Mouse (Mus musculus): ENCODE results near the gene Ipo11. TPM values are rescaled to one million over a fixed set of nuclear protein-coding genes. Genes with fewer than 3 reads are reported as not detected.
"Not testable (repeated sequence)": the region's sequence is repeated elsewhere in the genome, so short reads cannot be mapped to it uniquely, and the experiment has no call there.

The Ipo11 gene
- polyA plus RNA-seq, 1 experiment, result 25.1 TPM

DNA sequence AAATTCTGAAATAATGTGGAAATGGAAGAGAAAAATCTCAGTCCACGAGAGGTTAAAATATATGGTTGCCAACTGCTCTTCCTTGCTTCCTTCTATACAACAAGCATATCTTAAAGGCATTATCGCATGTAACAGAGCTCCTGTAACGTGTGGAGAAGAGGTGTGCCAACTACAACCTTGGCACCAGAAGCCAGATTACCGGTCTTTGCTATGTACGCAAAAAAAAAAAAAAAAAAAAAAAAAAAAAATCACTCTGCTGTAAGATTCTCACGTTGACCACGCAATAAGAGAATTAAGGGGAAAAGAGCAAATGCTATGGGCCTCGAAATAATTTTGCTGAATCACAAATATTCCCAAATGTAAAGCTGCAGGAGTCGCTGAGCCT, 895 bp downstream of the Ipo11 start:
- DNase-seq, result no peak
- peaks cover 4% of the 10 kb centered on the region; the same call in 1 of the 2 replicates for H3K4me1 ChIP-seq (replicated peaks; ENCODE audit: control insufficient read depth, insufficient read depth, low read length)
- H3K27me3 ChIP-seq (ENCODE audit: control insufficient read depth, insufficient read depth, low read length), result no peaks in the 10 kb centered on the region
- no peaks in the 10 kb centered on the region for H3K36me3 ChIP-seq (ENCODE audit: control insufficient read depth, insufficient read depth, low read length)
- TF ChIP-seq POLR2A (IDR thresholded peaks at IDR 0.05; ENCODE audit: control insufficient read depth, extremely low read depth, insufficient read depth, low read length, poor library complexity) (no peak), CTCF (IDR thresholded peaks at IDR 0.05; ENCODE audit: borderline replicate concordance, control insufficient read depth, extremely low read depth, insufficient read depth, low read length, poor library complexity) (no peak)
- no peak overlapping the region for H3K27ac ChIP-seq (ENCODE audit: control insufficient read depth, insufficient read depth, low read length)
- peak overlapping the region; percentile 93 for H3K4me3 ChIP-seq (ENCODE audit: control insufficient read depth, insufficient read depth, low read length)
- WGBS, result 10% methylated on average over 9 of the region's 9 CpGs

DNA sequence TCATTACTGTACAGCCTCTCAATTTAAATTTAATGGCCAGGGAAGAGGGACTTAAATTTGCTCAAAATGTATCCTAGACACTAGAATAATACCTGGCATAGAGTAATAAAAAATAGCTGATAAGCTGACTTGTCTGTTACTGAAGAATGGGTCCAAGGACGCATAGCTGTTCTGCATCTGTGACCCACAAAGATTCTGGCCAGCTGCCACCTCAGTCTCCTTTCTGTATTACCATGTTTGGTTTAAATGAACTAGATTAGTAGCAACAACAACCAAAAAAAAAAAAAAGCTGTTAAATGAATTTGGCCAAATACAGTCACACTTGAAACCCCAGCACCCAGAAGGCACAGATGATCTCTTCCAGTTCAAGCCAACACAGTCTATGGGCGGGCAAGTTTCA, 7.6 kb downstream of the Ipo11 start:
- Histone ChIP-seq H3K27me3 (ENCODE audit: control insufficient read depth, insufficient read depth, low read length) (no peaks in the 10 kb centered on the region), H3K4me1 (replicated peaks; ENCODE audit: control insufficient read depth, insufficient read depth, low read length) (no peaks in the 10 kb centered on the region), H3K4me3 (ENCODE audit: control insufficient read depth, insufficient read depth, low read length) (no peak overlapping the region), H3K27ac (ENCODE audit: control insufficient read depth, insufficient read depth, low read length) (no peak overlapping the region), H3K36me3 (ENCODE audit: control insufficient read depth, insufficient read depth, low read length) (no peaks in the 10 kb centered on the region)
- no peak for TF ChIP-seq POLR2A (IDR thresholded peaks at IDR 0.05; ENCODE audit: control insufficient read depth, extremely low read depth, insufficient read depth, low read length, poor library complexity)
- no peak for TF ChIP-seq CTCF (IDR thresholded peaks at IDR 0.05; ENCODE audit: borderline replicate concordance, control insufficient read depth, extremely low read depth, insufficient read depth, low read length, poor library complexity)
- WGBS, result 90% methylated on average over 2 of the region's 2 CpGs
- DNase-seq, result no peak

DNA sequence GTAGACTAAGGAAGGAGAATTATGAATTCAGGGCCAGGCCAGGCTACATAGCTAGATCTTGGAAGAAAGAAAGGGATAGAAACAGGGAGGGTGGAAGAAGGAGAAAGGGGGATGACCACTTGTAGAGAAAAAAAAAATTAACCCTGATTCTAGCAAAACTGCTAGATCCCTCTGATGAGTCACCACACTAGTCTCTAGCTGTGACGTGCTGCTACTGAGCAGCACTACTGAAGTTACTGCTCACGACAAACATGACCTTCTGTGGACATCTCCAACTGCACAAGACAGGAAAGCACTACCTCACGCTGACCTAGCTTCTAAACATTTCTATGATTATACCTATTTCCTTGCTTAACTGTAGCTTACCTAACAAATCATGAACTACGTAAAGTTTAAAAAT, 8.5 kb downstream of the Ipo11 start:
- Histone ChIP-seq H3K27ac (ENCODE audit: control insufficient read depth, insufficient read depth, low read length) (no peak overlapping the region), H3K4me3 (ENCODE audit: control insufficient read depth, insufficient read depth, low read length) (no peak overlapping the region), H3K36me3 (ENCODE audit: control insufficient read depth, insufficient read depth, low read length) (peaks cover 5% of the 10 kb centered on the region; the same call in 1 of the 2 replicates), H3K27me3 (ENCODE audit: control insufficient read depth, insufficient read depth, low read length) (no peaks in the 10 kb centered on the region), H3K4me1 (replicated peaks; ENCODE audit: control insufficient read depth, insufficient read depth, low read length) (no peaks in the 10 kb centered on the region)
- 96% methylated on average over 4 of the region's 4 CpGs for WGBS
- no peak for TF ChIP-seq POLR2A (IDR thresholded peaks at IDR 0.05; ENCODE audit: control insufficient read depth, extremely low read depth, insufficient read depth, low read length, poor library complexity)
- TF ChIP-seq CTCF (IDR thresholded peaks at IDR 0.05; ENCODE audit: borderline replicate concordance, control insufficient read depth, extremely low read depth, insufficient read depth, low read length, poor library complexity), result no peak
- no peak for DNase-seq

DNA sequence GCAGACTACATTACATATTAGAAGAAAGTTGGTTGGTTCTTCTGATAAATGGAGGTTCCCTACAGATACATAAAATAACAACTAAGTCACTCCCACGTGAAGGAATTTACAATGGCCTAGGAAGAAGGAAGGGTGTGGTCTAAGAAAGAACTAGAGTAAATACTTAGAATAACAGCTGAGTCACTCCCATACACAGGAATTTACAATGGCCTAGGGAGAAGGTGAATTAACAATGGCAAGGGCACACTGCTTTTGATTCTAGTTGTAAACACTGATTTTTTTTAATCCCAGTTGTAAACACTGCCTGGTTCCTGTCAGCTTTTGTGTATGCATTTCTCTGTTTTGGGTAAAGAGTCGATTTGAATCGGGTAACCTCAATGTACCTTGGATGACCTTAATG, 10.8 kb downstream of the Ipo11 start:
- H3K27me3 ChIP-seq (ENCODE audit: control insufficient read depth, insufficient read depth, low read length); DNase-seq; H3K36me3 ChIP-seq (ENCODE audit: control insufficient read depth, insufficient read depth, low read length); H3K27ac ChIP-seq (ENCODE audit: control insufficient read depth, insufficient read depth, low read length); H3K4me1 ChIP-seq (replicated peaks; ENCODE audit: control insufficient read depth, insufficient read depth, low read length); H3K4me3 ChIP-seq (ENCODE audit: control insufficient read depth, insufficient read depth, low read length): not testable (repeated sequence)
- WGBS, result 97% methylated on average over 3 of the region's 3 CpGs

DNA sequence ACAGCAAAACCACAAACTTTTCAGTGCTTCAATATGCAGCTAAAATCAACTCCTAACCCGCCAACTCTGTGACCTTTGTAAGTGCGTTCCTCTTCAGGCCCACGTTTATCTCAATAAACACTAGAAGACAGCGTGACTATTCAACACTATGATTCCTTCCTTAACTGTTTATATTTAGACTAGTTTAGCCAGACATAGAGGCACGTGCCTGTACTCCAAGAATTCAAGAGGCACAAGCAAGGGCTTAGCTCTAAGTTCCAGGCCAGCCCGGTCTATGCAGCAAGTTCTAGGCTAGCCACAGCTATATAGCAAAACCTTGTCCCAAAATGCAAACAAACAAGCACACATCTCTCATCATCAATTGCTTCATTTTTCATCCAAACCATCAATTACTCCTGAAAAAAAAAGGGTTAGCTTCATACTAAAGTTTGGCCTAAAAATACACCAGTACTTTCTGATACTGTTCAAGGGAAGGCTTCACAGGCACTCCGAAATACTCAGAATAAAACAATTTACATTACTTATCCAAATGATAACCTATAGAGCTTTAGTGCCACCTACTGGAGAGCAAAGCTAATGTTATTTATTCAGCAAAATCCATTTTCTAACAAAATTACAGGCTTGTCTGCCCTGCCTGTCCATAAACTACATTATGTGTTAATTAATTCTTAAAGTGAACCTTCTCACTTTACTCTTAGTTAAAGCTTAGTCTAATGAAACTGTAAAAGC, 18.3 kb downstream of the Ipo11 start:
- H3K4me1 ChIP-seq (replicated peaks; ENCODE audit: control insufficient read depth, insufficient read depth, low read length), result no peaks in the 10 kb centered on the region
- WGBS, result 95% methylated on average over 7 of the region's 7 CpGs
- H3K27ac ChIP-seq (ENCODE audit: control insufficient read depth, insufficient read depth, low read length), result no peak overlapping the region
- H3K27me3 ChIP-seq (ENCODE audit: control insufficient read depth, insufficient read depth, low read length), result no peaks in the 10 kb centered on the region
- no peak for TF ChIP-seq POLR2A (IDR thresholded peaks at IDR 0.05; ENCODE audit: control insufficient read depth, extremely low read depth, insufficient read depth, low read length, poor library complexity)
- no peak for TF ChIP-seq CTCF (IDR thresholded peaks at IDR 0.05; ENCODE audit: borderline replicate concordance, control insufficient read depth, extremely low read depth, insufficient read depth, low read length, poor library complexity)
- no peak overlapping the region for H3K4me3 ChIP-seq (ENCODE audit: control insufficient read depth, insufficient read depth, low read length)
- no peak for DNase-seq
- H3K36me3 ChIP-seq (ENCODE audit: control insufficient read depth, insufficient read depth, low read length), result no peaks in the 10 kb centered on the region

DNA sequence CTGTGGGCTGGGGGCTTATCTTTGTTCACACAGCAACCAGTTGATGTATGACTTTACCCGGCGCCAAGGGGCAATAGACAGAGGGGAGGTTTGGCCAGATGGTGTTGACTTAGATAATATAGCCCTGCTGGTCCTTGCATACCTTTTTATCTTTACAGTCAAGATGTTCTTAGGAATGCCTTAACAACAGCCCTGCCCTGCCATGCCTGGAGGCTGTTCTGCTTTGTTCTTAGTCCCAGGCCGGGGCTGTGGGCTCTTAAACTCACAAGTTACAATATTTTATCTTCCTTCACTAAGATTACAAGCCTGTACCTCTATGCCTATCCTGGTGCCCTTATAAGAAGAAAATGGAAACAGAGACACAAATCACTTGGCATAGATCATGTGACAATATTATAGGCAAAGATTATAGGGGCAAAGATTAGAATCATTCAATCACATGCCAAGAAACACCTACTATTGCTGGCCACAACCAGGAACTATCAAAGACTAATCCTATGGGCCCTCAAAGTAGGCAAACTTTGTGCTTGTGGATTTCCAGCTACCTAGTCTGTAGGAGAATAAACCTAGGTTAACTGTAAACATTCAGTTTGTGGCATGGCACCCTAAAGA, 23.5 kb downstream of the Ipo11 start:
- Histone ChIP-seq H3K36me3 (ENCODE audit: control insufficient read depth, insufficient read depth, low read length) (peaks cover 8% of the 10 kb centered on the region), H3K4me1 (replicated peaks; ENCODE audit: control insufficient read depth, insufficient read depth, low read length) (no peaks in the 10 kb centered on the region), H3K27me3 (ENCODE audit: control insufficient read depth, insufficient read depth, low read length) (no peaks in the 10 kb centered on the region), H3K27ac (ENCODE audit: control insufficient read depth, insufficient read depth, low read length) (no peak overlapping the region), H3K4me3 (ENCODE audit: control insufficient read depth, insufficient read depth, low read length) (no peak overlapping the region)
- 96% methylated on average over 3 of the region's 3 CpGs for WGBS
- no peak for DNase-seq
- TF ChIP-seq POLR2A (IDR thresholded peaks at IDR 0.05; ENCODE audit: control insufficient read depth, extremely low read depth, insufficient read depth, low read length, poor library complexity) (no peak), CTCF (IDR thresholded peaks at IDR 0.05; ENCODE audit: borderline replicate concordance, control insufficient read depth, extremely low read depth, insufficient read depth, low read length, poor library complexity) (no peak)

DNA sequence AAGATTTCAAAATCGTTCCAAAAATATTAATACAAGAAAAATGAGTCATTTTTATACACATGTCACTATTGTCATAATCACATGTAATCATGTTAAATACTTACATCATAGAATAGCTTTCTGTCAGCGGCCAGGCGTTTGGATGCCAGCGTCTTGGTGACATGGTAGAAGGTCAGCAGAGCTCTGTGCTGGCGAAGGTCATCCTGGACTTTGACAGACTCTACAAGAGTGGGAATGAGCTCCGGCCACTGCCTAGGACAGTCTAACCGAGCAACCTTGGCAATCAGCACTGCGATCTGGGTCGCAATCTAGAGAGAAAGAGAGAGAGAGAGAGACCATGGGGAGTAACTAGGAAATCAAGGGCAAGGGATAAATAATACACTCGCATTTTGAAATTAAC, 26.7 kb downstream of the Ipo11 start:
- Histone ChIP-seq H3K4me1 (replicated peaks; ENCODE audit: control insufficient read depth, insufficient read depth, low read length) (no peaks in the 10 kb centered on the region), H3K27ac (ENCODE audit: control insufficient read depth, insufficient read depth, low read length) (no peak overlapping the region), H3K4me3 (ENCODE audit: control insufficient read depth, insufficient read depth, low read length) (no peak overlapping the region), H3K27me3 (ENCODE audit: control insufficient read depth, insufficient read depth, low read length) (no peaks in the 10 kb centered on the region), H3K36me3 (ENCODE audit: control insufficient read depth, insufficient read depth, low read length) (peaks cover 8% of the 10 kb centered on the region)
- 96% methylated on average over 10 of the region's 10 CpGs for WGBS
- TF ChIP-seq POLR2A (IDR thresholded peaks at IDR 0.05; ENCODE audit: control insufficient read depth, extremely low read depth, insufficient read depth, low read length, poor library complexity), result no peak
- TF ChIP-seq CTCF (IDR thresholded peaks at IDR 0.05; ENCODE audit: borderline replicate concordance, control insufficient read depth, extremely low read depth, insufficient read depth, low read length, poor library complexity), result no peak
- no peak for DNase-seq

Data from thymus, adult 2 months (tissue).